Mouse (Mus musculus) heart, embryonic 13.5 days (tissue): Measurements from ENCODE around the gene Phip. TPM values are rescaled to one million over a fixed set of nuclear protein-coding genes. Genes with fewer than 3 reads are reported as not detected.

Experiments
- ATAC-seq: fragments of 200-750 bp; cut with Nextera tagmentation; 2 replicates; pipeline ENCODE4 v1.8.0; 2017; ENCODE audit warnings: moderate TSS enrichment; ENCODE audit not compliant: insufficient number of reproducible peaks, low FRiP score, low TSS enrichment; ENCODE audit errors: extremely low read depth
- H3K27ac ChIP-seq: fragments of 300-500 bp; sonication (generic); replicated peaks from 2 replicates; pipeline ENCODE4 v1.5.1; 2015; ENCODE audit warnings: moderate library complexity, mild to moderate bottlenecking, inconsistent platforms
- H3K27me3 ChIP-seq: fragments of 300-500 bp; sonication (generic); replicated peaks from 2 replicates; pipeline ENCODE4 v1.6.1; 2015; ENCODE audit warnings: mild to moderate bottlenecking, inconsistent platforms
- H3K36me3 ChIP-seq: fragments of 300-500 bp; sonication (generic); 2 replicates; pipeline ENCODE4 v1.6.1; 2015; ENCODE audit warnings: mild to moderate bottlenecking, inconsistent platforms
- H3K4me1 ChIP-seq: fragments of 300-500 bp; sonication (generic); 2 replicates; pipeline ENCODE4 v1.6.1; 2015; ENCODE audit warnings: inconsistent platforms
- H3K4me2 ChIP-seq: fragments of 300-500 bp; sonication (generic); 2 replicates; pipeline ENCODE4 v1.6.1; 2015; ENCODE audit warnings: inconsistent platforms, mild to moderate bottlenecking, moderate library complexity
- H3K4me3 ChIP-seq: fragments of 300-500 bp; sonication (generic); 2 replicates; pipeline ENCODE4 v1.5.1; 2015; ENCODE audit warnings: moderate library complexity, mild to moderate bottlenecking, inconsistent platforms
- H3K9ac ChIP-seq: fragments of 300-500 bp; sonication (generic); 2 replicates; pipeline ENCODE4 v1.6.1; 2015; ENCODE audit warnings: inconsistent platforms, mild to moderate bottlenecking, moderate library complexity
- H3K9me3 ChIP-seq: fragments of 300-500 bp; sonication (generic); 2 replicates; pipeline ENCODE4 v1.6.1; 2016; ENCODE audit warnings: inconsistent platforms
- WGBS: fragments of 180-500 bp; shearing (Covaris S2); methylation state at CpG from one replicate; pipeline ENCODE4 v1.1.7; 2015; ENCODE audit warnings: mixed read lengths; 5-methylcytosine and 5-hydroxymethylcytosine counted together
- polyA plus RNA-seq: library from polyadenylated mRNA; unstranded; fragments of >200 nt; fragmentation: Nextera tagmentation; extraction: Ambion mirVana; gene quantifications from 2 replicates; pipeline ENCODE4 v1.2.1, GENCODE M21; 2015

Gene Phip
- polyA plus RNA-seq, 1 experiment from 2014 or later: 43.3 TPM

DNA sequence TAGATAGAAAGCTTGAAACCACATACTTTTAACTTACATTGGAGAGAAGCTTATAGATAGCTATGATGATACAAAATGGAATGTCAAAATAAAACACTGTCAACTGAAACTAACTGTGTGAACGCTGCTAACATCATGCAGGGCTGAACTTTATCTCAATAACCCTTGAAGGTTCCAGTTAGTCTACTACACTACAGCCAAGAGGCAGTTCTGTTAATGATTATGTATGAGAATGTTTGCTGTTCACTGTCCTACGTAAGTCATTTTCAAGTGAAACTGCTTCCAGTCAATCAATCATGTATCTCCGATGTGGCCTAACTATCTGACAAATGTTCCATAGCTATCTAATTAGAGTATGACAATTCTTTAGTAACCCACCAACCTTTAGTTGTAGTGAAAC, 107.6 kb downstream of the Phip start:
- ATAC-seq: no peak
- H3K27me3 ChIP-seq: no peaks in the 10 kb centered on the region
- 89% methylated on average over 3 of the region's 3 CpGs for WGBS
- no peaks in the 10 kb centered on the region for H3K4me1 ChIP-seq
- no peak overlapping the region for H3K4me2 ChIP-seq
- H3K9ac ChIP-seq: no peak overlapping the region
- no peak overlapping the region for H3K27ac ChIP-seq
- H3K9me3 ChIP-seq: no peaks in the 10 kb centered on the region
- no peak overlapping the region for H3K4me3 ChIP-seq
- H3K36me3 ChIP-seq: peaks cover 38% of the 10 kb centered on the region

DNA sequence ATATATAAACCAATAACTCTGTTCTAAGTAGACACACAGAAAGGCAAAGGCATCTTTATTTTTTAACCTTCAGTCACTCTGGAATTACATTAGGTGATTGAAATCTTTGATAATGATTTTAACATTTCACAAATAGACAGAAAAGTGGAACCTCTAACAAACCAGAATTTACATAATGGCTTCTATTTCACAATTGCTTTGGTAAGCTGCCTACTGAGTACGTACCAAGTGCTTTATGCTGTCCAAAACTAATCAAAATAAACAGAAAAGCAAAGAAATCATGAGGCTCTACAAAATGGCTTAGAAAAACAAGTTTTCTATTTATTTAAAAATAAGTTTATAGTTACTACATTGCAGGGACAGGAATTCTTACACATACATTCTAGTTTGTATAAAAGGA, 109.2 kb downstream of the Phip start:
- H3K9ac ChIP-seq: no peak overlapping the region
- no peak overlapping the region for H3K4me2 ChIP-seq
- no peak overlapping the region for H3K27ac ChIP-seq
- no peaks in the 10 kb centered on the region for H3K27me3 ChIP-seq
- H3K4me3 ChIP-seq: no peak overlapping the region
- peaks cover 29% of the 10 kb centered on the region for H3K36me3 ChIP-seq
- ATAC-seq: no peak
- H3K9me3 ChIP-seq: no peaks in the 10 kb centered on the region
- 100% methylated on average over 1 of the region's 1 CpGs for WGBS
- no peaks in the 10 kb centered on the region for H3K4me1 ChIP-seq

DNA sequence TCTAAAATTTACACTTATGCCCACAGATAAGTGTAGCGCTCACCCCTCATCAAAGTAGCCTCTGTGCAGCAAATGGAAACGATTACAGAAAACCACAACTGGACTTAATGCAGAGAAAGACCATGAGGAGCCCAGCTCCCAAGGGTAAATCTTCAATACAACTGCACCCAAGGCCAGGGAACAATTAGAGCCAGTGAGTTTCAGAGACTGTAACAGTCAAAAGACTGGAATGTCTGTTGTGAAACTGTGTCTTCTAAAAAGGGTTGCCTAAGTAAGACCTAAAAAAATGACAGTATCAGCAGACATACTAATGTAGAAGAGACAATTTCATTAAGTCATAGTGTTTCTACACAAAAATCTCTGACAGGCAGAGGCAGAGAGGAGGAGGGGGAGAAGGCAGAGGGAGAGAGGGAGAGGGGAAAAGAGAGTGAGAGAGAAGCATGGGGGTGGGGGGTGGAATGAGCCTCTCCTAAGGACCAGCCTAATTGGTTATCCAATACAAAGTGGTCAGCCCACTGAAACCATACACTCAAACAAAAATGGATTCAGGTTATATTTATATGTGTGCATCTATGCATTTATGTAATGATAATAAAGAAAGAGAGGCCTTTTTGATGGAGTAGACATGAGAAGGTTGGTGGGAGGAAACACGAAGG, 113.4 kb downstream of the Phip start:
- Histone ChIP-seq H3K9ac (no peak overlapping the region), H3K4me2 (no peak overlapping the region), H3K4me3 (no peak overlapping the region), H3K27ac (no peak overlapping the region), H3K4me1 (no peaks in the 10 kb centered on the region), H3K27me3 (no peaks in the 10 kb centered on the region), H3K36me3 (peaks cover 11% of the 10 kb centered on the region), H3K9me3 (no peaks in the 10 kb centered on the region)
- no peak for ATAC-seq
- 87% methylated on average over 3 of the region's 3 CpGs for WGBS

DNA sequence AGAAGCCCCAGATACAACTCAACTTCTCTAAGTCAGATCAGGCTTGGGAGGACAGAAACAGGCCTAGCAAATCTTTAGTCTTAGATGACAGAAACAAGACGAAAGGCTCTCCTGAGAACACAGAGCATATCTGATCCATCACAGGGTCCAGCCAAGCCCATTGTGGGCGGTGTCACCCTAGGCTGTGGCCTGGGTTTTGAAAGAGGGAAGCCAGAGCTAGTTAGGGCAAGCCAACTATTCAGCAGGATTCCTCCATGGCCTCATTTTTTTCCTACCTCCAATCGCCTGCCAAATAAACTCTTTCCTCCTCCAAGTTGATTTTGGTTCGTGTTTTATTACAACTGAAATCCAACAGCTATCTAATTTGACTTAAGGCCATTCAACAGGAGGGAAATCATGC, 114.0 kb downstream of the Phip start:
- peaks cover 11% of the 10 kb centered on the region for H3K36me3 ChIP-seq
- H3K4me2 ChIP-seq: no peak overlapping the region
- H3K27ac ChIP-seq: no peak overlapping the region
- WGBS: 73% methylated on average over 4 of the region's 4 CpGs
- H3K4me3 ChIP-seq: no peak overlapping the region
- H3K27me3 ChIP-seq: no peaks in the 10 kb centered on the region
- H3K9ac ChIP-seq: no peak overlapping the region
- no peak for ATAC-seq
- no peaks in the 10 kb centered on the region for H3K4me1 ChIP-seq
- no peaks in the 10 kb centered on the region for H3K9me3 ChIP-seq

DNA sequence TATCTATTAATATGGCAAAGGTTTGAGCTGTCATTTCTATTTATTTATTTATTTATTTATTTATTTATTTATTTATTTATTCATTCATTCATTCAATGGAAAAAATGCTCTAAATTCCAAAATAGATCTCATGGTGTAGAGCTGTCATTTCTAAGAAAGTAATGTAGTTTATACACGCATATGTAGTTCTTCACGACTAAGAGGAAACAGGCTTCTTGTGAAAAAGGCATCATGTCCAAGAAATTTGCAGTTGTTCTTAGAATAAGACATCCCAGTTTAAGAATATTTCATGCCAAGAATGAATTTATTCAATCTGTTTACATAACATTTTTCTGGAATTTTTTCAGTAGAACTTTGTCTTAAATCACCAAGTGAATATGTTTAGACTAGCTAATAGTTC, 114.5 kb downstream of the Phip start:
- WGBS: 97% methylated on average over 2 of the region's 2 CpGs
- Histone ChIP-seq H3K36me3 (peaks cover 11% of the 10 kb centered on the region), H3K4me3 (no peak overlapping the region), H3K27me3 (no peaks in the 10 kb centered on the region), H3K27ac (no peak overlapping the region), H3K9me3 (no peaks in the 10 kb centered on the region), H3K4me1 (no peaks in the 10 kb centered on the region), H3K4me2 (no peak overlapping the region), H3K9ac (no peak overlapping the region)
- ATAC-seq: no peak

DNA sequence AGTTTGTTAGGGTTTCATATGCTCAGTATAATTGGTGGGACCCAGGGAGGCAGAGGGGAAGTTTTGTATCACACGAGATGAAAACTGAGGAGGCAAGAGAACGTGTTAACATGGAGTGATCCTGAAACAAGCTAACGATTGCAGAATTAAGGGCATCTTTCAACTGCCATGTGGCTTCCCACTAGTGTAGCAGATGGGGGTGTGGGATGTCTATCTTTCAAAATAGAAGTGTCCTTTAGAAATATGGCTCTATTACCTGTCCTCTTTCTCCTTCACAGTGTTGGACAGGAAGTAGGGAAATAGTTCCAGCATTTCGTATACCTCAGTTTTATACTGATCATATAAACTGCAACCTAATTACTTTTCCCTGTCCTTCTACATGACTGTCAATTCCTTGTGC, 119.1 kb downstream of the Phip start:
- no peaks in the 10 kb centered on the region for H3K9me3 ChIP-seq
- no peak overlapping the region for H3K9ac ChIP-seq
- WGBS: 87% methylated on average over 4 of the region's 4 CpGs
- no peak overlapping the region for H3K4me3 ChIP-seq
- no peak overlapping the region for H3K4me2 ChIP-seq
- peaks cover 11% of the 10 kb centered on the region for H3K4me1 ChIP-seq
- H3K27me3 ChIP-seq: no peaks in the 10 kb centered on the region
- ATAC-seq: no peak
- no peak overlapping the region for H3K27ac ChIP-seq
- H3K36me3 ChIP-seq: no peaks in the 10 kb centered on the region

DNA sequence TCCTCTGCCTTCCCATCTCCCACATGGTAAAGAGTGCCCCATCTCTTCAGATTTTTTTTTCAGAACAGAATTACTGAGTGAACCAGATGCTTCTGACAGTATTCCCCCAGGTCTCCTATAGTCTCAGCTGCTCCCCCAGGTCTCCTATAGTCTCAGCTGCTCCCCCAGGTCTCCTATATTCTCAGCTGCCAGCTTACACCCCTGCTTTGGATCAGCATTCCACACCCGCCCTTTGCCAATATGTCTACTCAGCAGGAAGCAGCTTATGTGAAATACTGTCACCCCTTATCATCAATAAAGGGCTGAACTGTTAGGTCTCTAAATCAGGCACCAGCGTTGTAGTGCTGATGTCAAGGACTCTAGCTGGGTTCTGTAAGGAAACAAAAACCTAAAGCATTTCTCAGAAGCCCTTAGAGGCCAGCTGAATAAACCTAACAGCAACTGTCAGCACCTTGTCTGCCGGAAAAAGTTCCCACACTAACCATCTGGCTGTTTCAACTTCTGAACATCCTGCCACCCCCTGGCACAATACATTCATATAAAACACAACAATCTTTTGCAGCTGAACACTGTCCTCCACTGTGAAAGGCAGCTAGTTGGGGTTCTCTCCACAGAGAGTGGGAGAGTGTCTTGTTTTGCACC, 120.2 kb downstream of the Phip start:
- ATAC-seq: no peak
- no peak overlapping the region for H3K4me3 ChIP-seq
- H3K4me2 ChIP-seq: no peak overlapping the region
- H3K4me1 ChIP-seq: peaks cover 11% of the 10 kb centered on the region
- no peak overlapping the region for H3K27ac ChIP-seq
- H3K9ac ChIP-seq: no peak overlapping the region
- H3K36me3 ChIP-seq: no peaks in the 10 kb centered on the region
- no peaks in the 10 kb centered on the region for H3K27me3 ChIP-seq
- no peaks in the 10 kb centered on the region for H3K9me3 ChIP-seq
- 13% methylated on average over 3 of the region's 3 CpGs for WGBS

DNA sequence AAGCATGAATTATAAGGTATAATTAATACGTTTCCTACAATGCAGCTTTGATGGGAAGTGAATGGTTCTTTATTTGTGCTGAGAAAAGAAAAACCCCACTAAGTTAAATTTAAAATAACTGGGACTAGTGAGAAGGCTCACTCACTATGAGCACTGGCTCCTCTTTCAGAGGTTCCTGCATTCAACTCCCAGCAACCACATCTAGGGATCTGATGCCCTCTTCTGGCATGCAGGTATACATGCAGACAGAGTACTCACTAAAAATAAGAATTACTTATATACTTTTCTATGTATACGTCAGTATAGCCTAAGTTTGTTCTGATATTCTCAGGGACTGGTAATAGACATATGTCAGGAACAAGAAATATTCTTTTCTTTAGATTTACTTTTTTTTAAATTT, 121.3 kb downstream of the Phip start:
- H3K4me2 ChIP-seq: no peak overlapping the region
- no peak overlapping the region for H3K4me3 ChIP-seq
- no peak for ATAC-seq
- no peaks in the 10 kb centered on the region for H3K9me3 ChIP-seq
- no peak overlapping the region for H3K27ac ChIP-seq
- no peaks in the 10 kb centered on the region for H3K27me3 ChIP-seq
- no peak overlapping the region for H3K9ac ChIP-seq
- H3K36me3 ChIP-seq: no peaks in the 10 kb centered on the region
- peaks cover 11% of the 10 kb centered on the region for H3K4me1 ChIP-seq
- WGBS: 47% methylated on average over 2 of the region's 2 CpGs

DNA sequence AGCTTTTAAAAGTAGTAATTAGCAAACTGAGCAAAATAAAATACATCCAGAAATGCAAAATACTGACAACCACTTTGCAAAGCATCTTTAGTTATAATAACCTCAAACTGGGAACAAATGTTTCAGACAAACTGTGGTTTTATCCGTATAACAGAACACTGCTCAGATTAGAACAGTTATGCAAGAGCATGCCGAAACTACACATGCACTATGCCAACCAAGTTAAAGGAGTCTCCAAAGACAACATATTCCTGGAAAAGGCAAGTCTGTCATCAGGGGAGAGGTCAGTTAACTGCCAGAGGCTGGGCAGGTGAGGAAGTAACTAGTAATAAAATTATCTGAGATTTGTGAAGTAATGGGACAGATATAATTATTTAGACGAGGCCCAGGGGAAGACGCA, 132.6 kb downstream of the Phip start:
- no peaks in the 10 kb centered on the region for H3K9me3 ChIP-seq
- no peak overlapping the region for H3K4me3 ChIP-seq
- H3K4me2 ChIP-seq: no peak overlapping the region
- no peaks in the 10 kb centered on the region for H3K4me1 ChIP-seq
- H3K36me3 ChIP-seq: peaks cover 19% of the 10 kb centered on the region
- no peak overlapping the region for H3K27ac ChIP-seq
- H3K27me3 ChIP-seq: no peaks in the 10 kb centered on the region
- 81% methylated on average over 4 of the region's 4 CpGs for WGBS
- no peak for ATAC-seq
- H3K9ac ChIP-seq: no peak overlapping the region

DNA sequence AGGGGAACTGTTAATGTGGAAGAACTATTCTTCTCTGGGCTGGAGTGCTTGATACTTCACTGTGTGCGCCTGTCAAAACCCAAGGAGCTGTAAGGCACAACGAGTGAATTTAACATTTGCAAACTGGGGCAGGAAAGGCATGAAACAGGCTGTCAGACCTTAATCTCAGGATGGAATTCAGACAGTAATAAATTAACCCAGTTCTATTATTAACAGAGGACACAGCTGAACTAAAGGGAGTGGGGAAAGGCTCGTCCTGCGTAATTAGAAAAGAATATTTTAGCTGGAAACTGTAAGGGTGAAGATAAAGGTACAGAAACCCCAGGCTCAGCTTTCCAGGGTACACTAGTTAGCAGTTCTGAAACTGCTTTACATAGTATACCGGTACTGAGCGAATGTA, 139.4 kb downstream of the Phip start:
- H3K4me2 ChIP-seq: no peak overlapping the region
- WGBS: 65% methylated on average over 6 of the region's 6 CpGs
- no peak overlapping the region for H3K27ac ChIP-seq
- no peaks in the 10 kb centered on the region for H3K27me3 ChIP-seq
- peaks cover 5% of the 10 kb centered on the region for H3K4me1 ChIP-seq
- H3K4me3 ChIP-seq: no peak overlapping the region
- no peak overlapping the region for H3K9ac ChIP-seq
- no peaks in the 10 kb centered on the region for H3K9me3 ChIP-seq
- no peak for ATAC-seq
- H3K36me3 ChIP-seq: peaks cover 11% of the 10 kb centered on the region

DNA sequence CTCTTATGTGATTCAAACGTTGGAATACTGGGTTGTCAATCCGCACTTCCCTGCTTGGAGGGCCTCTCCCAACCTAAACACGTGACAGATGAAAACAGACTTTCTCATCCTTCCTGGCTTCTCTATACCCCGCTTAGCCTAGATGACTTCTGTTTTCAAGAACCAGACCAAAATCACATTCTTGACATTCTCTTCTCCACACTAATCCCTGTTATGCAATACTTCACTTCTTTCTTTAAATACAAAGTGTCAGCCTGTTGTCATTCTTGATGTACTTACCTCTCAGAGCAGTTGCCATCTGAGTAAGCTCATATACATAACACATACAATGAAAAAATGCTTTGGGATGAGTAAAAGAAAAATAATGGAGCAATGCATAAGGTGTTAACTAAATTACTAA, 143.4 kb downstream of the Phip start:
- H3K9ac ChIP-seq: no peak overlapping the region
- 41% methylated on average over 4 of the region's 4 CpGs for WGBS
- no peak overlapping the region for H3K27ac ChIP-seq
- no peaks in the 10 kb centered on the region for H3K27me3 ChIP-seq
- no peaks in the 10 kb centered on the region for H3K36me3 ChIP-seq
- peaks cover 15% of the 10 kb centered on the region for H3K4me1 ChIP-seq
- no peaks in the 10 kb centered on the region for H3K9me3 ChIP-seq
- no peak overlapping the region for H3K4me3 ChIP-seq
- no peak overlapping the region for H3K4me2 ChIP-seq
- no peak for ATAC-seq
